Mouse (Mus musculus) forebrain, embryonic 14.5 days (tissue): ENCODE results near the gene Rgl3. TPM values are rescaled to one million over a fixed set of nuclear protein-coding genes. Genes with fewer than 3 reads are reported as not detected.
A peak's percentile ranks its signal among the peaks of the same experiment; 100 is the strongest.

Experiments
- ATAC-seq: fragments of 200-750 bp; cut with Nextera tagmentation; 2 replicates; pipeline ENCODE4 v1.8.0; 2017; ENCODE audit warnings: mild to moderate bottlenecking, moderate library complexity
- DNase-seq: peaks from one replicate; pipeline ENCODE4 v3.0.0-alpha.2; 2015; ENCODE audit warnings: low spot score
- H3K27ac ChIP-seq: fragments of 300-500 bp; sonication (generic); 2 replicates; pipeline ENCODE4 v1.5.1; 2014; ENCODE audit warnings: low read depth, mild to moderate bottlenecking, control low read depth, low read length, moderate library complexity
- H3K27me3 ChIP-seq: fragments of 300-500 bp; sonication (generic); replicated peaks from 2 replicates; pipeline ENCODE4 v1.6.1; 2014; ENCODE audit warnings: low read length, control low read depth, mixed read lengths; ENCODE audit not compliant: control insufficient read depth, insufficient read depth
- H3K36me3 ChIP-seq: fragments of 300-500 bp; sonication (generic); 2 replicates; pipeline ENCODE4 v1.6.1; 2014; ENCODE audit warnings: low read length, control low read depth; ENCODE audit not compliant: control insufficient read depth, insufficient read depth
- H3K4me1 ChIP-seq: fragments of 300-500 bp; sonication (generic); 2 replicates; pipeline ENCODE4 v1.6.1; 2014; ENCODE audit warnings: antibody characterized with exemption, low read length, control low read depth; ENCODE audit not compliant: control insufficient read depth, insufficient read depth
- H3K4me2 ChIP-seq: fragments of 300-500 bp; sonication (generic); 2 replicates; pipeline ENCODE4 v1.6.1; 2014; ENCODE audit warnings: mild to moderate bottlenecking, control low read depth, low read length
- H3K4me3 ChIP-seq: fragments of 300-500 bp; sonication (generic); 2 replicates; pipeline ENCODE4 v1.5.1; 2014; ENCODE audit warnings: low read depth, low read length, control low read depth
- H3K9ac ChIP-seq: fragments of 300-500 bp; sonication (generic); 2 replicates; pipeline ENCODE4 v1.6.1; 2014; ENCODE audit warnings: mild to moderate bottlenecking, low read length, control low read depth, moderate library complexity
- H3K9me3 ChIP-seq: fragments of 300-500 bp; sonication (generic); replicated peaks from 2 replicates; pipeline ENCODE4 v1.6.1; 2016; ENCODE audit warnings: low read length, control low read depth, mixed read lengths; ENCODE audit not compliant: control insufficient read depth
- WGBS: fragments of 180-500 bp; shearing (Covaris S2); extraction: QIAGEN DNeasy Blood & Tissue Kit; methylation state at CpG from one replicate; pipeline ENCODE4 v1.1.7; 2014; 5-methylcytosine and 5-hydroxymethylcytosine counted together
- polyA plus RNA-seq: library from polyadenylated mRNA; unstranded; fragments of >200 nt; fragmentation: Nextera tagmentation; extraction: Ambion mirVana; gene quantifications from 2 replicates; pipeline ENCODE4 v1.2.1, GENCODE M21; 2014

The Rgl3 gene
- polyA plus RNA-seq, 1 experiment from 2014 or later, result 1.3 TPM

DNA sequence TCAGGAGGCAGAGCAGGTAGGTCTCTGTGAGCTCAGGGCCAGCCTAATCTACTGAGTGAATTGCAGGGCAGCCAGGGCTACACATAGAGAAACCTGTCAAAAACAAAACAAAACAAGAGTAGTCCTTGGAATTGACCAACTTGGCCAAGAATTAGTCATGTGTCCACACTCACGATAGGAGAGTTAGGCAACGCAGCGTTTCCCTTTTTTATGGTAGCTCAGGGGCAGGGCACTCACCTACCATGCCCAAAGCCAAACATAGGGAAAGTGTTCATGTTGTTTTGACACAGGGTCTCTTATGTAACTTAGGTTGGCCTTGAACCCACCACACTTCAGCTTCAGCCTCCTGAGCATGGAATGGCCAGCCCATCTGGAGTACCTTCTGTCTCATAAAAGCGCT is 19.9 kb downstream of the Rgl3 start:
- H3K27ac ChIP-seq, result no peak overlapping the region
- no peaks in the 10 kb centered on the region for H3K27me3 ChIP-seq
- H3K9ac ChIP-seq, result no peak overlapping the region
- H3K4me2 ChIP-seq, result no peak overlapping the region
- H3K4me1 ChIP-seq, result no peaks in the 10 kb centered on the region
- no peak for DNase-seq
- H3K4me3 ChIP-seq, result no peak overlapping the region
- no peaks in the 10 kb centered on the region for H3K36me3 ChIP-seq
- ATAC-seq, result no peak
- 85% methylated on average over 4 of the region's 4 CpGs for WGBS
- no peaks in the 10 kb centered on the region for H3K9me3 ChIP-seq

DNA sequence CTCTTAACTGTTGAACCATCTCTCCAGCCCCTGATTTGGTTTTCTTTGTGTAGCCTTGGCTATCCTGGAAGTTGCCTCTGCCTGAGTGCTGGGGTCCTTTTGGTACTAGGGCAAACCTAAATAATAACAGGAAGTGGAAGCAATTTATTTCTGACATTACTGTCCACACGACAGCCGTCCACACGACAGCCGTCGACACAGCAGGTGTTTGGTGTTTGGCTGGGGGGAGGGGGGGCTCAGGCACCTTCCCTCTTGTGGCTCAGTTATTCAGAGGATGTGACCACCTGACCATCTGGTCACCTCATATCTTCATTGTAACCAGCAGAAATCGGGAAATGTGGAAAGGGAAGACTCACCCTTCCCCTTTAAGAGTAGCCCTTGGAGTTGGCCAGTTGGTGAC is 20.4 kb downstream of the Rgl3 start:
- WGBS, result 83% methylated on average over 6 of the region's 6 CpGs
- DNase-seq (no peak), ATAC-seq (no peak)
- H3K27me3 ChIP-seq, result 0 out of 2 replicates have a peak, but pooled peaks cover 3% of the 10 kb centered on the region
- no peak overlapping the region for H3K4me2 ChIP-seq
- H3K4me3 ChIP-seq, result no peak overlapping the region
- H3K4me1 ChIP-seq, result no peaks in the 10 kb centered on the region
- no peaks in the 10 kb centered on the region for H3K36me3 ChIP-seq
- no peak overlapping the region for H3K9ac ChIP-seq
- no peak overlapping the region for H3K27ac ChIP-seq
- no peaks in the 10 kb centered on the region for H3K9me3 ChIP-seq

DNA sequence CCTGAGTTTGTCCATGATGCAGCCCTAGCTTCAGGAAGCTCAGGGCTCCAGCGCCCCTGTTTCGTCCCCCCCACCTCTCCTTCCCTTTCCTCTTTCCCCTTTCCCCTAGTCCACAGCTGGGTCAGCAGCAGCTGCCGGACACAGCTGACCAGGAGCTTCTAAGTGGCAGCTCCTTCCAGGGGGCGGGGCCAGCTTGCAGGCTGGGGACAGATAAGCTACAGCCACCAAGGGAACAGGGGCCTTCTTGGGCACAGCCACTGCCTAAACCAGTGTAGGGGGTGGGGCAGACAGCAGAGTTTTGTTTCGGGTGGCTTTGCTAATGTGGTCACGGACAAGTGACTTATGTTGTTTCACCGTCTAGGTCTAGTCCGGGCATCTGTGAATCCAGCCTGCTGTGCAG is 25.8 kb downstream of the Rgl3 start, which contains the start of gene Epor:
TSS of gene Epor (minus strand) at position 90 of the 400 bp plus-strand sequence.
- Histone ChIP-seq H3K9ac (peak within 1 kb of the TSS; percentile 51), H3K4me2 (peak within 1 kb of the TSS; percentile 63), H3K4me3 (peak within 1 kb of the TSS; percentile 33), H3K4me1 (peaks cover 12% of the 10 kb centered on the region), H3K27me3 (peaks cover 48% of the 10 kb centered on the region), H3K9me3 (no peaks in the 10 kb centered on the region), H3K27ac (no peak within 1 kb of the TSS), H3K36me3 (no peaks in the 10 kb centered on the region; the same call in 1 of the 2 replicates)
- DNase-seq, result no peak
- no peak for ATAC-seq
- 32% methylated on average over 8 of the region's 8 CpGs for WGBS

DNA sequence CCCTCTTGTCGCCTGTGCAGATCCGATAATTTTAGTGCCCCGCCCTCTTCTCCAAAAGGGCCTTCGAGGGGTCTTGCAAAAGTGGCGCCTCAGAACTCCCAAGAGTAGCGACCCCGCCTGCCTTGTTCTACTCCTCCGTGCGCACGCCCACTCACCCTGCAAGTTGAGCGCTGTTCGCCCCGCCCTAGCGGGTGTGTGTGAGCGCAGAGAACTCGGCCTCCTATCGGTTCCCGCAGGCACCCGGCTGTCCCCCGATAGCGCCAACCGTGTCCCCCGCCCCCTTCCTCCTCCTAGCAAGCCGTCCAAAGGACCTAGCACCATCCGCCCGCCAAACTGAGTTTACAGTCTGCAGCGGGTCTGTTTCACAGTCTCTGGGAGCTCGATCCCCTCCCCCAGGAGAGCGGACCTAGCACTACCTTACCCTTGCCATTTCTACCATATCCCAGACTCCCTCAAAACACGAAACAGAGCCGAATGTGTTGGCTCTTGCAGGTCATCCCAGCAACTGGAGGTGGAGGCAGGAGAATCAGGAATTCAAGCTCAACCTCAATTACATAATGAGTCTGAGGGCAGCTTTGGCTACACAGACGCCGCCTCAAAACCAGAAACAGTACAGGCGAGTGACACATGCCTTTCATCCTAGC is 26.7 kb downstream of the Rgl3 start:
- Histone ChIP-seq H3K27ac (no peak overlapping the region), H3K4me2 (peak overlapping the region; percentile 63), H3K4me3 (peak overlapping the region; percentile 33), H3K9me3 (no peaks in the 10 kb centered on the region), H3K36me3 (no peaks in the 10 kb centered on the region; the same call in 1 of the 2 replicates), H3K9ac (peak overlapping the region; percentile 51), H3K4me1 (peaks cover 12% of the 10 kb centered on the region), H3K27me3 (peaks cover 48% of the 10 kb centered on the region)
- 4% methylated on average over 34 of the region's 34 CpGs for WGBS
- DNase-seq, result peak; percentile 74
- peak; percentile 83 for ATAC-seq

DNA sequence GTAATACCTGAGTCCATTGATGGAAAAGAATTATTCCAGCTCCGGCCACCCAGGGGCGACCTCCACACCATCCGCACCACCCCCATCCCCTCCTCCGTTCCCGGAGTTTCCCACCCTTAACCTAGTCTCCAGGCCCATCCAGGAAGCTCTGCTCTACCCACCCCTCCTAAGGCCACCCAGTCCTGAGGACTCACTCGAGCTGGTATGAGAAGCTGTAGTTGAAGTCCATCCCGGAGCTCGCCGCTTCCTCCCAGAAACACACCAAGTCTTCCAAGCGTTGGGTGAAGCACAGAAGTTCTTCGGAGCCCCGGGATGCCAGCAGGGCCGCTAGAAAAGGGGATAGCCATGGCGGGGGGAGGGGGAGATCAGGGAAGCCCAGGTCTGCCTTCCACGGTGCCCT is 27.2 kb downstream of the Rgl3 start:
- Histone ChIP-seq H3K9me3 (no peaks in the 10 kb centered on the region), H3K27ac (no peak overlapping the region), H3K4me2 (peak overlapping the region; percentile 63), H3K36me3 (no peaks in the 10 kb centered on the region; the same call in 1 of the 2 replicates), H3K4me1 (peaks cover 12% of the 10 kb centered on the region), H3K4me3 (peak overlapping the region; percentile 33), H3K9ac (peak overlapping the region; percentile 51), H3K27me3 (peaks cover 48% of the 10 kb centered on the region)
- DNase-seq (no peak), ATAC-seq (peak; percentile 54)
- WGBS, result under 1% methylated on average over 15 of the region's 15 CpGs

DNA sequence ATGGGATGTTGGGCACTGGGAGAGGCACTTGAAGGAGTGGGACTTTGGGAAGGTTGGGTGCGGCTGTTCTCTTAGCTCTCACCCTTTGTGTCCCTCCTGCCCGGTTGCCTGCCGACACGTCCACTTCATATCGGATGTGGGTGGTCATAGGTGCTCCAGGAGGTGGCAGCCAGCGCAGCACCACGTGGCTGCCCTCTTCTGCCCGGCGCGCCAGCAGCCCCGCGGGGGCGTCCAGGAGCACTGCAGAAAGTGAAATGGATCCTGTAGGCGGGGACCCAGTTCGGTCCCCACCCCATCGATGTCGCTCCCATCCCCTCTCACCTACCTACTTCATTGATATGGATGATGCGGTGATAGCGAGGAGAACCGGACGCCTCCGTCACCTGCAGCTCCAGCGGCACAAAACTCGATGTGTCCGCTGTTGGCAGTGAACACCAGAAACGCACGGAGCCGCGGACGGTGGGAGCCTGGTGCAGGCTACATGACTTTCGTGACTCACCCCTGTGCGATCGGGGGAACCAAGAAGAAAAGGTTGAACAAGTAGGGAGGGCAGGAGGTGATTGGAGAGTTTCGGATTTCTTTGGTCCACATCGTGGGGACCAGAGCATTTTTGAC is 27.8 kb downstream of the Rgl3 start:
- peaks cover 14% of the 10 kb centered on the region for H3K4me1 ChIP-seq
- peak overlapping the region; percentile 63 for H3K4me2 ChIP-seq
- no peak for ATAC-seq
- H3K4me3 ChIP-seq, result peak overlapping the region; percentile 33
- peaks cover 48% of the 10 kb centered on the region for H3K27me3 ChIP-seq
- no peak overlapping the region for H3K9ac ChIP-seq
- no peak overlapping the region for H3K27ac ChIP-seq
- DNase-seq, result no peak
- 2% methylated on average over 35 of the region's 35 CpGs for WGBS
- no peaks in the 10 kb centered on the region for H3K9me3 ChIP-seq
- no peaks in the 10 kb centered on the region; the same call in 1 of the 2 replicates for H3K36me3 ChIP-seq

DNA sequence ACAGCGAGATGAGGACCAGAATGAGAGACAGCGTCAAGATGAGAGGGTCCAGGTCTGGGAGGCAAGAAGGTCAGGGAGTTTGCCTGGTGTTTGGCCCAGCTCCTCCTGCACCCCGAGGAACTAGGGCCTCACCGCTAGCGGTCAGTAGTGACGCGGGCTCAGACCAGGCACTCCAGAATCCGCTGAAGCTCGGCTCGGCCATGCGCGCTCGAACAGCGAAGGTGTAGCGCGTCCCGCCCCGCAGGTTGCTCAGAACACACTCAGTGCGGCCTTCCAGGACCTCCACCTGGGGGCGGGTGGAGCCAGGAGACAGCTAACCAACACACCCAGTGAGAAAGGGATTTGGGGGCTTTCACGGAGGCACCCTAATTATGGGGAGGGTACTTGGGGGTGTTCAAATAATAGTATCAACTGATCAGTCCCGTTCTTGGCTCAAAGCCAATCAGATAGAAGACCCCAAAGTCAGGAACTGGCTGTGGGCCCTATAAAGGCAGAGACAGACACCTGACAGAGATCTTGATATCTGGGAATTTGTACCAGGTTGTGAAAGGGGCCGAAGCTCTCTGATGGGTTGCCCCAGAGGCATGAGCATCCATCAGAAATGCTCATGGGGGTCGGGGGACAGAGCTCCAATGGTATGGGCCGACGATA is 28.6 kb downstream of the Rgl3 start:
- Histone ChIP-seq H3K36me3 (no peaks in the 10 kb centered on the region; the same call in 1 of the 2 replicates), H3K27ac (no peak overlapping the region), H3K27me3 (peaks cover 48% of the 10 kb centered on the region), H3K4me3 (no peak overlapping the region), H3K4me1 (peaks cover 18% of the 10 kb centered on the region), H3K9ac (no peak overlapping the region), H3K4me2 (no peak overlapping the region), H3K9me3 (no peaks in the 10 kb centered on the region)
- WGBS, result 9% methylated on average over 26 of the region's 26 CpGs
- ATAC-seq, result no peak
- no peak for DNase-seq

DNA sequence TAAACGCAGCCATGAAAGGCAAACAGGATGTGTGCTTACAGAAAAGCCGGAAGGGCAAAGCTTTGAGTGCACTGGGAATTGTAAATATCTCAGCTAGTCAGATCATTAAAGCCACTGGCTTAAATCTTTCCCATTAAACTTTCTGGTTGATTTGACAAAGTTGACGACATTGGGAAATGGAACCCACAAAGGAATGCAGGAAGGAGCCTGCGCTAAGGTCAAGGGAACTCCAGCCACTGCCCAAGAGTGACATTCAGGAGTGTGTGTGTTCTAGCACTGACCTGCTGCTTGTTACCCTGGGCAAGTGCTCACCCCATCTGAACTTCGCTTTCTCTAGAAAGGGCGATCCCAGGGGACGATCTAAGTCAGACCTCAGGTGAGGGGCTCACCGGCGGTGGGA is 29.1 kb downstream of the Rgl3 start:
- Histone ChIP-seq H3K27me3 (peaks cover 48% of the 10 kb centered on the region), H3K9ac (no peak overlapping the region)
- DNase-seq, result no peak

DNA sequence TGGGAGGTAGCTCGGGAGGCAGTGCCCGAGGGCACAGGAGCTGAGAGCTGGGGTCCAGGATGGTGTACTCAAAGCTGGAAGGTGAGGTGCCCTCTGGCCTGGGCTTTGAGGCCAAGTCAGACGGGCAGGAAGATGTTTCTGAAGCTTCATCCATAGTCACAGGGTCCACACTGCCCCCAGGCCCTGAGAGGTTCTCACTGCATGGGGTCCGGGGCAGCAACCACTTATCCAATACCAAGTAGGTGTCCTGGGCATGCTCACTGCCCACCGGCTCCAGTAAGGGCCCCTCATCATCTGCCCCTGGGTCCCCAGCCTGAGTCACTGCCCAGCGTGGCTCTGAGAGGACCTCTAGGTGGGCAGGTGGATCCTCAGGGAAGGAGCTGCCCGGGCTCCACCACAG is 30.0 kb downstream of the Rgl3 start:
- Histone ChIP-seq H3K9me3 (no peaks in the 10 kb centered on the region), H3K27me3 (peaks cover 48% of the 10 kb centered on the region), H3K9ac (no peak overlapping the region), H3K4me2 (no peak overlapping the region), H3K4me3 (no peak overlapping the region), H3K4me1 (peaks cover 18% of the 10 kb centered on the region), H3K27ac (no peak overlapping the region), H3K36me3 (no peaks in the 10 kb centered on the region; the same call in 1 of the 2 replicates)
- DNase-seq (no peak), ATAC-seq (no peak)
- 92% methylated on average over 7 of the region's 7 CpGs for WGBS

More for the DNA sequence above, 29.1 kb downstream of the Rgl3 start:
- WGBS, result 47% methylated on average over 9 of the region's 9 CpGs
- Histone ChIP-seq H3K4me1 (peaks cover 18% of the 10 kb centered on the region), H3K36me3 (no peaks in the 10 kb centered on the region; the same call in 1 of the 2 replicates), H3K9me3 (no peaks in the 10 kb centered on the region), H3K4me3 (no peak overlapping the region), H3K4me2 (no peak overlapping the region), H3K27ac (no peak overlapping the region)
- ATAC-seq, result no peak
